Mouse (Mus musculus) embryonic facial prominence, embryonic 13.5 days (tissue): ENCODE results near the gene Ldlrad2. TPM values are rescaled to one million over a fixed set of nuclear protein-coding genes. Genes with fewer than 3 reads are reported as not detected.

Experiments used
- ATAC-seq: fragments of 200-750 bp; cut with Nextera tagmentation; 2 replicates; pipeline ENCODE4 v1.8.0; 2017; ENCODE audit warnings: low read depth; ENCODE audit not compliant: insufficient number of reproducible peaks, insufficient read depth, low FRiP score, low TSS enrichment
- H3K27ac ChIP-seq: fragments of 300-500 bp; sonication (generic); 2 replicates; pipeline ENCODE4 v1.5.1; 2015; ENCODE audit warnings: moderate library complexity, mild to moderate bottlenecking, inconsistent platforms
- H3K27me3 ChIP-seq: fragments of 300-500 bp; sonication (generic); 2 replicates; pipeline ENCODE4 v1.6.1; 2015; ENCODE audit warnings: mild to moderate bottlenecking, inconsistent platforms
- H3K36me3 ChIP-seq: fragments of 300-500 bp; sonication (generic); 2 replicates; pipeline ENCODE4 v1.6.1; 2015; ENCODE audit warnings: mild to moderate bottlenecking, inconsistent platforms
- H3K4me1 ChIP-seq: fragments of 300-500 bp; sonication (generic); 2 replicates; pipeline ENCODE4 v1.6.1; 2015; ENCODE audit warnings: inconsistent platforms
- H3K4me2 ChIP-seq: fragments of 300-500 bp; sonication (generic); 2 replicates; pipeline ENCODE4 v1.6.1; 2015; ENCODE audit warnings: moderate library complexity, mild to moderate bottlenecking, inconsistent platforms
- H3K4me3 ChIP-seq: fragments of 300-500 bp; sonication (generic); 2 replicates; pipeline ENCODE4 v1.5.1; 2015; ENCODE audit warnings: mild to moderate bottlenecking, inconsistent platforms
- H3K9ac ChIP-seq: fragments of 300-500 bp; sonication (generic); 2 replicates; pipeline ENCODE4 v1.6.1; 2015; ENCODE audit warnings: mild to moderate bottlenecking, inconsistent platforms
- H3K9me3 ChIP-seq: fragments of 300-500 bp; sonication (generic); 2 replicates; pipeline ENCODE4 v1.6.1; 2016; ENCODE audit warnings: inconsistent platforms
- WGBS: fragments of 180-500 bp; shearing (Covaris S2); methylation state at CpG from one replicate; pipeline ENCODE4 v1.1.7; 2015; ENCODE audit warnings: mixed read lengths; 5-methylcytosine and 5-hydroxymethylcytosine counted together
- microRNA-seq: library from miRNA; unstranded; fragments of <30 nt; microRNA quantifications from one replicate; pipeline ENCODE4, GENCODE M21; 2016
- polyA plus RNA-seq: library from polyadenylated mRNA; unstranded; fragments of >200 nt; fragmentation: Nextera tagmentation; extraction: Ambion mirVana; gene quantifications from 2 replicates; pipeline ENCODE4 v1.2.1, GENCODE M21; 2015

Ldlrad2 gene
- polyA plus RNA-seq, 1 experiment from 2014 or later = not detected

- H3K4me2 ChIP-seq = no peak overlapping the region
- H3K36me3 ChIP-seq = peaks cover 99% of the 10 kb centered on the region
- H3K9ac ChIP-seq = no peak overlapping the region
- H3K27me3 ChIP-seq = no peaks in the 10 kb centered on the region
- no peaks in the 10 kb centered on the region for H3K9me3 ChIP-seq
- no peaks in the 10 kb centered on the region for H3K4me1 ChIP-seq
- H3K4me3 ChIP-seq = no peak overlapping the region
- ATAC-seq = no peak
- WGBS = 92% methylated on average over 9 of the region's 9 CpGs
- no peak overlapping the region for H3K27ac ChIP-seq
Measured at GRCm38 (mm10) chr4:137545568-137545967, 28.8 kb downstream of the Ldlrad2 start.

- Histone ChIP-seq H3K9me3 (no peaks in the 10 kb centered on the region), H3K27ac (no peak overlapping the region), H3K4me1 (no peaks in the 10 kb centered on the region), H3K9ac (no peak overlapping the region), H3K27me3 (no peaks in the 10 kb centered on the region), H3K4me3 (no peak overlapping the region), H3K36me3 (peaks cover 99% of the 10 kb centered on the region), H3K4me2 (no peak overlapping the region)
- no peak for ATAC-seq
- WGBS = 90% methylated on average over 10 of the region's 10 CpGs
Measured at GRCm38 (mm10) chr4:137542968-137543367, 31.4 kb downstream of the Ldlrad2 start.

GRCm38 (mm10) chr4:137540356-137540755 is 34.0 kb downstream of the Ldlrad2 start:
- Histone ChIP-seq H3K4me1 (no peaks in the 10 kb centered on the region), H3K27ac (no peak overlapping the region), H3K9ac (no peak overlapping the region), H3K9me3 (no peaks in the 10 kb centered on the region), H3K4me2 (no peak overlapping the region), H3K27me3 (no peaks in the 10 kb centered on the region), H3K36me3 (peaks cover 97% of the 10 kb centered on the region), H3K4me3 (no peak overlapping the region)
- no peak for ATAC-seq
- WGBS = 77% methylated on average over 14 of the region's 14 CpGs

GRCm38 (mm10) chr4:137527872-137528271 is 46.5 kb downstream of the Ldlrad2 start:
- no peaks in the 10 kb centered on the region for H3K9me3 ChIP-seq
- peaks cover 90% of the 10 kb centered on the region for H3K36me3 ChIP-seq

GRCm38 (mm10) chr4:137527368-137527767 is 47.0 kb downstream of the Ldlrad2 start:
- no peak for ATAC-seq
- Histone ChIP-seq H3K4me3 (no peak overlapping the region), H3K4me1 (no peaks in the 10 kb centered on the region), H3K27me3 (no peaks in the 10 kb centered on the region), H3K9ac (no peak overlapping the region), H3K27ac (no peak overlapping the region), H3K9me3 (no peaks in the 10 kb centered on the region), H3K36me3 (peaks cover 95% of the 10 kb centered on the region), H3K4me2 (no peak overlapping the region)
- 76% methylated on average over 4 of the region's 4 CpGs for WGBS

More at GRCm38 (mm10) chr4:137527872-137528271, 46.5 kb downstream of the Ldlrad2 start:
- Histone ChIP-seq H3K4me1 (no peaks in the 10 kb centered on the region), H3K4me3 (no peak overlapping the region), H3K9ac (no peak overlapping the region), H3K27ac (no peak overlapping the region), H3K4me2 (no peak overlapping the region), H3K27me3 (no peaks in the 10 kb centered on the region)
- no peak for ATAC-seq
- 86% methylated on average over 6 of the region's 6 CpGs for WGBS

GRCm38 (mm10) chr4:137525426-137525825 is 48.9 kb downstream of the Ldlrad2 start:
- Histone ChIP-seq H3K4me3 (no peak overlapping the region), H3K27ac (no peak overlapping the region)
- 93% methylated on average over 1 of the region's 1 CpGs for WGBS

More at GRCm38 (mm10) chr4:137525426-137525825, 48.9 kb downstream of the Ldlrad2 start:
- Histone ChIP-seq H3K27me3 (no peaks in the 10 kb centered on the region), H3K9ac (no peak overlapping the region), H3K36me3 (peaks cover 99% of the 10 kb centered on the region), H3K9me3 (no peaks in the 10 kb centered on the region), H3K4me2 (no peak overlapping the region), H3K4me1 (no peaks in the 10 kb centered on the region)
- no peak for ATAC-seq

Small RNA genes within 50 kb of the gene (microRNA-seq; reads per million reads assigned to microRNA genes)
- gene Mir7018 = 1.1 reads per million

Other genes with a start within 250 kb of the Ldlrad2 start
- gene Cdc42, start 216.8 kb downstream of the Ldlrad2 start, polyA plus RNA-seq = 700 and 721 TPM in 2 replicates
- not detected in 2 replicates for gene Cela3a, start 164.8 kb downstream of the Ldlrad2 start, polyA plus RNA-seq
- 0.29 TPM in 1 of 2 replicates, not detected in the other for gene Cela3b, start 144.0 kb downstream of the Ldlrad2 start, polyA plus RNA-seq
- gene 1700013G24Rik, start 121.3 kb downstream of the Ldlrad2 start, polyA plus RNA-seq = not detected in 2 replicates
- gene Hspg2, start 105.8 kb downstream of the Ldlrad2 start, polyA plus RNA-seq = 28.2 and 30.0 TPM in 2 replicates
- gene Usp48, start 19.2 kb upstream of the Ldlrad2 start, polyA plus RNA-seq = 83.3 and 86.5 TPM in 2 replicates
- 15.7 and 17.0 TPM in 2 replicates for gene Rap1gap, start 90.2 kb upstream of the Ldlrad2 start, polyA plus RNA-seq
- gene Alpl, start 221.8 kb upstream of the Ldlrad2 start, polyA plus RNA-seq = 110 and 122 TPM in 2 replicates